Mouse (Mus musculus) liver, embryonic 13.5 days (tissue): ENCODE measurements around the gene Nkain2. TPM values are rescaled to one million over a fixed set of nuclear protein-coding genes. Genes with fewer than 3 reads are reported as not detected.
"Not testable (repeated sequence)": the region's sequence is repeated elsewhere in the genome, so short reads cannot be mapped to it uniquely, and the experiment has no call there.

ENCODE experiments used
- ATAC-seq: fragments of 200-750 bp; cut with Nextera tagmentation; 2 replicates; pipeline ENCODE4 v1.8.0; 2017; ENCODE audit warnings: low read depth, mild to moderate bottlenecking, moderate number of reproducible peaks, moderate library complexity
- DNase-seq: peaks from one replicate; pipeline ENCODE4 v3.0.0; 2022
- H3K27ac ChIP-seq: fragments of 300-500 bp; sonication (generic); 2 replicates; pipeline ENCODE4 v1.5.1; 2015; ENCODE audit warnings: moderate library complexity, mild to moderate bottlenecking, inconsistent platforms
- H3K27me3 ChIP-seq: fragments of 300-500 bp; sonication (generic); 2 replicates; pipeline ENCODE4 v1.6.1; 2015; ENCODE audit warnings: mild to moderate bottlenecking, inconsistent platforms
- H3K36me3 ChIP-seq: fragments of 300-500 bp; sonication (generic); 2 replicates; pipeline ENCODE4 v1.6.1; 2015; ENCODE audit warnings: mild to moderate bottlenecking, inconsistent platforms
- H3K4me1 ChIP-seq: fragments of 300-500 bp; sonication (generic); replicated peaks from 2 replicates; pipeline ENCODE4 v1.6.1; 2015; ENCODE audit warnings: inconsistent platforms
- H3K4me2 ChIP-seq: fragments of 300-500 bp; sonication (generic); 2 replicates; pipeline ENCODE4 v1.6.1; 2015; ENCODE audit warnings: inconsistent platforms, mild to moderate bottlenecking, moderate library complexity
- H3K4me3 ChIP-seq: fragments of 300-500 bp; sonication (generic); replicated peaks from 2 replicates; pipeline ENCODE4 v1.5.1; 2015; ENCODE audit warnings: mild to moderate bottlenecking, inconsistent platforms
- H3K9ac ChIP-seq: fragments of 300-500 bp; sonication (generic); 2 replicates; pipeline ENCODE4 v1.6.1; 2015; ENCODE audit warnings: mild to moderate bottlenecking, inconsistent platforms
- H3K9me3 ChIP-seq: fragments of 300-500 bp; sonication (generic); replicated peaks from 2 replicates; pipeline ENCODE4 v1.6.1; 2016; ENCODE audit warnings: inconsistent platforms
- WGBS: fragments of 180-500 bp; shearing (Covaris S2); methylation state at CpG from one replicate; pipeline ENCODE4 v1.1.7; 2015; ENCODE audit not compliant: insufficient replicate concordance; 5-methylcytosine and 5-hydroxymethylcytosine counted together
- polyA plus RNA-seq: library from polyadenylated mRNA; unstranded; fragments of >200 nt; fragmentation: Nextera tagmentation; extraction: Ambion mirVana; gene quantifications from 2 replicates; pipeline ENCODE4 v1.2.1, GENCODE M21; 2015

Nkain2 gene
- polyA plus RNA-seq, 1 experiment from 2014 or later: 0.09 TPM

DNA sequence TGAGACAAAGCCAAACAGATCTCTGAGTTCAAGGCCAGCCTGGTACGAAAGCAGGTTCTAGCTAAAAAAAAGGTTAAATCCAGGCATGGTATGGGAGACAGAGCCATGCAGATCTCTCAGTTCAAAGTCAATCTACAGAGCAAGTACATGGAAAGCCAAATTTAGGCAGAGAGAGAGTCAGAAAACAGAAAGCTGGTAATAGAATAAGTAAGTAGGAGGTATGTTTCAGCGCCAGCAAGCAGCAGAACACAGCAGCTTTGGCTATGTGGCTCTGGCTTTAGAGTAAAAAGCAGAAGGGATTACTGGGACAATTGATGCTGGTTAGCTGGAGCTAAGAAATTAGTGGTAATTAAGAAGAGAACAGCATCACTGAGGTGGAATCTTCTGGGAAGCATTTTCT is 151.3 kb downstream of the Nkain2 start:
- Histone ChIP-seq H3K36me3 (no peaks in the 10 kb centered on the region), H3K9ac (no peak overlapping the region)
- 65% methylated on average over 2 of the region's 2 CpGs for WGBS

DNA sequence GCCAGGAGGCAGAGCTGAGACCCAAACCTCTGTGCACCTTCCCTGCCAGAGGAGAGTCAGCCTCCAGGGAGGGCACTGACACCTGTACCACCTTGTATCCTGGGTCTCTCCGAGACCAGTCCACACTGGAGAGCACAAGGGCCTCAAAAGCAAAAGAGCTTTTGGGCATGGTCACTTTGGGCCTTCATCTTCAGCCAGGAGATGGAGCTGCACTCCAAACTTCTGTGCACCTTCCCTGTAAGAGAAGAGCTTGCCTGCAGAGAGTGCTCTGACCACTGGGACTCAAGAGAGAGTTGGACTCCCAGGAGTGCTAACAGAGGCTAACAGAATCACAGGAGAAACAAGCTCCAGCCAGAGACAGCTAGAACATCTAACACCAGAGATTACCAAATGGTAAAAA is 183.7 kb downstream of the Nkain2 start:
- 47% methylated on average over 1 of the region's 1 CpGs for whole genome bisulfite sequencing
- not testable (repeated sequence) for DNase-seq, H3K4me2 ChIP-seq

More for the DNA sequence above, 151.3 kb downstream of the Nkain2 start:
- Histone ChIP-seq H3K9me3 (no peaks in the 10 kb centered on the region), H3K4me3 (no peak overlapping the region), H3K4me1 (no peaks in the 10 kb centered on the region), H3K4me2 (no peak overlapping the region), H3K27me3 (no peaks in the 10 kb centered on the region), H3K27ac (no peak overlapping the region)
- no peak for DNase-seq
- ATAC-seq: no peak

DNA sequence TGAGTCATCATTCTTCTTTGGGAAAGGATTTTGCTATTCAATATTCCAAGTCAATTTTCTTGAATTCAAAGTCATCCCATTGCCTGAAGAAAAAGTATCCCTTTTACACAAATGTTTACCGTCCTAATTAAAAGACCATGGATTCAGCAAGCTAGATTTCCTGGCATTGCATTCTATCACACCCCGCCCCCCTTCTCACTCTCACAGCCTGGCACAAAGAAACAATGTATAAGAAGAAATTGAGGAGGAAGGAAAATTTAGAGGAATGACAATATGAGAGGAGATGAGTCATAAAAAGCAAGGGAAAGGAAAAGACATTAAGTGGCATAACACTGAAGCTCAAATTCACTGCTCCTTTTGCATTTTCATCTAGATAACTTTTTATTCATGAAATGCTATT is 193.6 kb downstream of the Nkain2 start:
- no peak for DNase-seq
- Histone ChIP-seq H3K4me3 (no peak overlapping the region), H3K4me2 (no peak overlapping the region), H3K9ac (no peak overlapping the region), H3K36me3 (no peaks in the 10 kb centered on the region), H3K27ac (no peak overlapping the region), H3K27me3 (no peaks in the 10 kb centered on the region), H3K9me3 (no peaks in the 10 kb centered on the region), H3K4me1 (no peaks in the 10 kb centered on the region)
- 63% methylated on average over 2 of the region's 2 CpGs for WGBS
- no peak for ATAC-seq

More for the DNA sequence above, 183.7 kb downstream of the Nkain2 start:
- not testable (repeated sequence) for ATAC-seq, H3K36me3 ChIP-seq, H3K27me3 ChIP-seq, H3K4me3 ChIP-seq, H3K9ac ChIP-seq, H3K9me3 ChIP-seq, H3K27ac ChIP-seq, H3K4me1 ChIP-seq

- Histone ChIP-seq H3K9ac (no peak overlapping the region), H3K4me3 (no peak overlapping the region), H3K4me2 (no peak overlapping the region), H3K36me3 (no peaks in the 10 kb centered on the region), H3K4me1 (no peaks in the 10 kb centered on the region), H3K9me3 (no peaks in the 10 kb centered on the region), H3K27me3 (no peaks in the 10 kb centered on the region), H3K27ac (no peak overlapping the region)
- ATAC-seq: no peak
- no peak for DNase-seq
These were observed 205.7 kb downstream of the Nkain2 start for GRCm38 (mm10) chr10:32684548-32684947.

DNA sequence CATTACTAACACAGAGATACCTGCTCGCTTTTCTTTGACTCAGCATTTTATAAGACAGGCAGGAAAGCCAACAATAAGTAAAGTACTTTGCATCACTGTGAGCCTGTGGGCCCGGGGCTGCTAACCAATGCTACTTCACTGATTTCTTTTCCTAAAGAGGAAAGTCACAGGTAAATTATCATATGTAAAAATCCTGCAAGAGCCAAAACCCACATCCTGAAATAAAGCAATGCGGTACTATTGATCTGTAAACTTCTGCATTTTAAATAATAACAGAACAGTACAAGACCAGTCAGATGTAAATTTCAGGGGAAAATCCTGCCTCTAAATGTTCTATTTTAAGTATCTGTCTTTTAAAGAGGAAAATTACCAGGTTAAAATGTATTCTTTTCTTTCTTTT is 250.0 kb downstream of the Nkain2 start:
- no peaks in the 10 kb centered on the region for H3K9me3 ChIP-seq
- no peaks in the 10 kb centered on the region for H3K27me3 ChIP-seq
- no peak for ATAC-seq
- DNase-seq: no peak
- no peak overlapping the region for H3K4me2 ChIP-seq
- WGBS: 51% methylated on average over 3 of the region's 3 CpGs
- H3K4me3 ChIP-seq: no peak overlapping the region
- H3K9ac ChIP-seq: no peak overlapping the region
- no peaks in the 10 kb centered on the region for H3K36me3 ChIP-seq
- H3K4me1 ChIP-seq: no peaks in the 10 kb centered on the region
- H3K27ac ChIP-seq: no peak overlapping the region

GRCm38 (mm10) chr10:32639173-32639572 is 251.1 kb downstream of the Nkain2 start:
- H3K4me3 ChIP-seq: no peak overlapping the region
- no peak overlapping the region for H3K9ac ChIP-seq
- H3K36me3 ChIP-seq: no peaks in the 10 kb centered on the region
- H3K27me3 ChIP-seq: no peaks in the 10 kb centered on the region
- ATAC-seq: no peak
- DNase-seq: no peak
- no peak overlapping the region for H3K4me2 ChIP-seq
- H3K9me3 ChIP-seq: no peaks in the 10 kb centered on the region
- no peaks in the 10 kb centered on the region for H3K4me1 ChIP-seq
- no peak overlapping the region for H3K27ac ChIP-seq

GRCm38 (mm10) chr10:32631043-32631442 is 259.2 kb downstream of the Nkain2 start:
- no peaks in the 10 kb centered on the region for H3K36me3 ChIP-seq
- H3K4me3 ChIP-seq: no peak overlapping the region
- DNase-seq (no peak), ATAC-seq (no peak)
- no peak overlapping the region for H3K27ac ChIP-seq
- WGBS: 94% methylated on average over 2 of the region's 2 CpGs
- H3K9ac ChIP-seq: no peak overlapping the region
- no peaks in the 10 kb centered on the region for H3K27me3 ChIP-seq
- H3K4me1 ChIP-seq: no peaks in the 10 kb centered on the region
- H3K4me2 ChIP-seq: no peak overlapping the region
- no peaks in the 10 kb centered on the region for H3K9me3 ChIP-seq

- Histone ChIP-seq H3K36me3 (no peaks in the 10 kb centered on the region), H3K4me2 (no peak overlapping the region), H3K9ac (no peak overlapping the region), H3K27me3 (no peaks in the 10 kb centered on the region), H3K4me3 (no peak overlapping the region), H3K4me1 (no peaks in the 10 kb centered on the region), H3K9me3 (no peaks in the 10 kb centered on the region), H3K27ac (no peak overlapping the region)
- ATAC-seq (no peak), DNase-seq (no peak)
These were observed 285.8 kb downstream of the Nkain2 start for GRCm38 (mm10) chr10:32604448-32604847.

DNA sequence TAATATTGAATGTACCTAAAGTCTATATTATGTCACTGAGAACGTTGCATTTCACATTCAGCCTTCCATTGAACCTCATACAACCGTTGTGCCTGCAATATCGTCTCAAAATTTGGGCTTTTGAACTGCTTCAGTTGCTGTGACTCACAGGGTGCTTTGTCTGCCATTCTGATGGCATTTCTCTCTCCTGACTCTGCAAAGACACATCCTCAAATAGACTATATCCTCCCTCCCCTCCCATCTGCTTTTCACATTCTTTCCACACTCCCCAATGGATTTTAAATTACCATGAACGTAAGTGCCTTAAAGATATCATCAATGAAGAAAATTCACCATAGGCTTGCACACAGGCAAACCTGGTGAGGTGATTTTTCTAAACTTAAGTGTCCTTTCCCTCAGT is 287.5 kb downstream of the Nkain2 start:
- DNase-seq (no peak), ATAC-seq (no peak)
- H3K9me3 ChIP-seq: no peaks in the 10 kb centered on the region
- no peaks in the 10 kb centered on the region for H3K4me1 ChIP-seq
- no peak overlapping the region for H3K4me2 ChIP-seq
- no peak overlapping the region for H3K27ac ChIP-seq
- WGBS: 60% methylated on average over 4 of the region's 4 CpGs
- no peaks in the 10 kb centered on the region for H3K36me3 ChIP-seq
- no peak overlapping the region for H3K4me3 ChIP-seq
- no peak overlapping the region for H3K9ac ChIP-seq
- no peaks in the 10 kb centered on the region for H3K27me3 ChIP-seq

- H3K27me3 ChIP-seq: no peaks in the 10 kb centered on the region
- no peaks in the 10 kb centered on the region for H3K4me1 ChIP-seq
- H3K4me2 ChIP-seq: no peak overlapping the region
- DNase-seq: no peak
- 53% methylated on average over 2 of the region's 2 CpGs for WGBS
- no peaks in the 10 kb centered on the region for H3K9me3 ChIP-seq
- no peaks in the 10 kb centered on the region for H3K36me3 ChIP-seq
- no peak overlapping the region for H3K9ac ChIP-seq
- no peak for ATAC-seq
- H3K27ac ChIP-seq: no peak overlapping the region
- H3K4me3 ChIP-seq: no peak overlapping the region
These were observed 295.3 kb downstream of the Nkain2 start for GRCm38 (mm10) chr10:32594998-32595397.

DNA sequence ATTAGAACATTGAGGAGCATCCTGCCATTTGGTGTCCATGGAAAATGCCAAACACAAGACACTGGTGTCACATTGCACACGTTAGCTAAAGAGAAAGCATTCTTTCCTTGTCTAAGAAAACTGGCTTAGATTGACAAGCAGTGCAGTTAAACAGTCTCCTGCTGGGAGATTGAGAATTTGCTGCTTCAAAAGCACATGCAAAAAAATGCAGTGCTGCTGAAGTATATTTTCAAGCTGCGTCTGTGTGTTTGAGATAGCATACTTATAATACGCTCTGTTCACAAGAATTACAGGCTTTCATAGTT is 313.0 kb downstream of the Nkain2 start:
- H3K4me3 ChIP-seq: no peak overlapping the region
- H3K4me1 ChIP-seq: no peaks in the 10 kb centered on the region
- ATAC-seq: no peak
- no peaks in the 10 kb centered on the region for H3K36me3 ChIP-seq
- no peak overlapping the region for H3K4me2 ChIP-seq
- no peak overlapping the region for H3K27ac ChIP-seq
- H3K9ac ChIP-seq: no peak overlapping the region
- no peak for DNase-seq
- no peaks in the 10 kb centered on the region for H3K9me3 ChIP-seq
- WGBS: 59% methylated on average over 3 of the region's 3 CpGs
- H3K27me3 ChIP-seq: no peaks in the 10 kb centered on the region

DNA sequence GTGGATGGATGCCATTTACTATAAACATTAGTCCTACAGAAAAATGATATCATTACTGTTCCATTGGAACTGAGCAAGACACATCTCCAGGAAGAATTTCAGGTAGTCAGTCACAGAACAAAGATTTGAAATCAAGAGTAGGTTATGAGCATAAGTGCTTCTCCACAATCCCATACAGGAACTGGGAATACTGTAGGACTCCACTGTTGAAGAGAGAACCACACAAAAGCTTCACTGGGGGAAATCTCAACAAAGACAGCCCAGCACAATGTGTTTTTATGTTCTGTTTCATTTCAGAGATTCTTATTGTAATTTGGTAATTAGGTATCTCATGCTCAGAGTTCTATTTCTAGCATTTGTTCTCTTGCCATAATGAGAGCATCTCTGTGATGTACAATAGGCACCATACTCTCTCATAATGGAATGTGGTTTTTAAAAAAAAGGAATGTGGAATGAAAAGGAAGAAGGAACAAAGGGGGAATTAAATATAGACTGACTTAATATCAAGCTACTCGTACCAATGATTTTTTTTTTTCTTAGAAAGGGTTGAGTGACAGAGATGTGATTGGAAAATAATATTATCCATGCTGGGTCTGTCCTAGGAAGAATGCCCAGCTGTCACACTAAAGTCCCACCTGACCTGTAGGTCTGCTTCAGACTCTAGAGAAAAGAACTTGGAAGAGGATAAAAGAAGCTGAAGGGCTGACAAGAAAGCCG is 313.5 kb downstream of the Nkain2 start:
- Histone ChIP-seq H3K4me1 (no peaks in the 10 kb centered on the region), H3K27me3 (no peaks in the 10 kb centered on the region), H3K36me3 (no peaks in the 10 kb centered on the region), H3K27ac (no peak overlapping the region), H3K4me3 (no peak overlapping the region), H3K4me2 (no peak overlapping the region), H3K9me3 (no peaks in the 10 kb centered on the region), H3K9ac (no peak overlapping the region)
- WGBS: 58% methylated on average over 2 of the region's 2 CpGs
- ATAC-seq: no peak
- no peak for DNase-seq
